Mouse (Mus musculus): ENCODE results near the gene Daw1.

GRCm38 (mm10) chr1:83120312-83120711 lies 39.2 kb upstream of the Daw1 start:
- no peak for TF ChIP-seq POLR2A (IDR thresholded peaks at IDR 0.05; ENCODE audit: low read depth, low read length)
- no peak for TF ChIP-seq CTCF (IDR thresholded peaks at IDR 0.05; ENCODE audit: extremely low read depth, insufficient read length, insufficient replicate concordance, low read depth, low read length)

Data from small intestine, adult 2 months (tissue).